Mouse (Mus musculus) naive thymus-derived CD4-positive, alpha-beta T cell, adult 2 months (primary cell): ENCODE results near the gene Scgb2b3.

Source experiments
- DNase-seq: peaks from one replicate; pipeline ENCODE4 v3.0.0-alpha.2; 2011; ENCODE audit warnings: low read depth

Scgb2b3 gene

DNA sequence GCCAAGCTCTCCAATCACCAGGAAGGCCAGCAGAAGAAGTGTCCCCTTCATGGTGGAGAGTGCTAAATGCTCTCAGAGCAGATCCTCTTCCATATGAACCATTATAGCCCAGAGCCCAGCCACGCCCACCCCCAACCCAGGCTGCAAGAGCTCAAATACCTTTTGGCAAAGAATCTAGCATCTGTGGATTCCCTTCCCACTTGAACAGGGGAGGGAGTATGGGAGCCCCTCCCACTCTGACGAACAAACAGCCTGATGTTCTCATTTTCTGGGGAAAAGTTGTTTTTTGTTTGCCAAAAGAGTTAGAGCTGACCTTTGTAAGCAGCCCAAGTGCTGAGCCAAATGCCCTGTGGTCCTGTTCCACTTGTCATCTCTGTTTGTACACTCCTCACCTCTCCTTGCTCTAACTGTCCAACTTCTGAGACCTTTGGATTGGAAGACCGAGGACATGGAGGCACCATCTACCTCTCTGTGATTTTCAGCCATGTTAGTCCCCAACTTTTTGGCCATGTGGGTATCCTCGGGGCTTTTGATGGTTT is at the start of gene Scgb2b3:
Gene Scgb2b3 (minus strand): TSS at position 51 of the 539 bp plus-strand sequence.
- DNase-seq = no peak

DNA sequence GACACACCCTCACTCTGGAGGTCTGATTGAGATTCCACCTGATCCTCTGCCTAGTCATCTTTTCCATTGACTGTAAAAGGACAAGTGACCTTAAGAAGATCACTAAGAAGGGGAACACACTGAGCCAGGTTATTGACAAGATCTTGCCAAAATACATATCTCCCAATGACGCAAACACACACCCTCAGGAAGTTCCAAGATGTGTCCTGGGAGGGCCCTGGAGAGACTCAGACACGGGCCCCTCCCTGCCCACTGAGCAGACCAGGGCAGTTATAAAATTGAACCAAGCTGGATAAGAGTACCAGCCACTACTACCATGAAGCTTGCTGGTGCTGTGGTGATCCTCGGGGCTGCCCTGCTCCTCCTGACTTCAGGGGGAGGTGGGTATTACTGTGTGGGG is 13.4 kb upstream of the Scgb2b3 start, which contains the start of gene Scgb1b3:
Gene Scgb1b3 (plus strand): TSS at position 301 of the 400 bp plus-strand sequence.
- DNase-seq = no peak
